Mouse (Mus musculus): ENCODE data around the gene Bst1. TPM values are rescaled to one million over a fixed set of nuclear protein-coding genes. Genes with fewer than 3 reads are reported as not detected.

Bst1 gene
- polyA plus RNA-seq, 1 experiment from 2014 or later: 0.26 TPM

GRCm38 (mm10) chr5:43865316-43865715 is 46.6 kb downstream of the Bst1 start:
- Histone ChIP-seq H3K4me3 (no peak overlapping the region), H3K27ac (no peak overlapping the region), H3K4me2 (no peak overlapping the region), H3K27me3 (replicated peaks) (no peaks in the 10 kb centered on the region), H3K9ac (no peak overlapping the region), H3K9me3 (replicated peaks) (no peaks in the 10 kb centered on the region), H3K4me1 (peaks cover 21% of the 10 kb centered on the region), H3K36me3 (no peaks in the 10 kb centered on the region)
- ATAC-seq: no peak
- WGBS (ENCODE audit: insufficient replicate concordance): 30% methylated on average over 2 of the region's 2 CpGs

GRCm38 (mm10) chr5:43868253-43868652 is 49.6 kb downstream of the Bst1 start, which contains the start of gene Cd38:
TSS of gene Cd38 (plus strand) at chr5:43868553.
- Histone ChIP-seq H3K27ac (peak within 1 kb of the TSS; percentile 56; the same call in 1 of the 2 replicates), H3K9me3 (replicated peaks) (no peaks in the 10 kb centered on the region), H3K4me3 (peak within 1 kb of the TSS; percentile 33), H3K36me3 (no peaks in the 10 kb centered on the region), H3K4me2 (peak within 1 kb of the TSS; percentile 63), H3K9ac (no peak within 1 kb of the TSS), H3K4me1 (peaks cover 25% of the 10 kb centered on the region), H3K27me3 (replicated peaks) (no peaks in the 10 kb centered on the region)
- ATAC-seq: no peak

GRCm38 (mm10) chr5:43868711-43869600 is 50.3 kb downstream of the Bst1 start:
- H3K4me3 ChIP-seq: peak overlapping the region; percentile 33
- H3K9me3 ChIP-seq (replicated peaks): no peaks in the 10 kb centered on the region
- H3K27ac ChIP-seq: peak overlapping the region; percentile 56; the same call in 1 of the 2 replicates
- H3K36me3 ChIP-seq: no peaks in the 10 kb centered on the region
- H3K4me2 ChIP-seq: peak overlapping the region; percentile 63
- ATAC-seq: peak; percentile 43
- H3K4me1 ChIP-seq: peaks cover 25% of the 10 kb centered on the region
- H3K9ac ChIP-seq: no peak overlapping the region
- 2% methylated on average over 28 of the region's 28 CpGs for WGBS (ENCODE audit: insufficient replicate concordance)
- H3K27me3 ChIP-seq (replicated peaks): no peaks in the 10 kb centered on the region

GRCm38 (mm10) chr5:43871845-43872244 is 53.2 kb downstream of the Bst1 start:
- 0 out of 2 replicates have a peak, but pooled peaks have one; percentile 24 for ATAC-seq
- H3K9ac ChIP-seq: no peak overlapping the region
- 36% methylated on average over 1 of the region's 1 CpGs for WGBS (ENCODE audit: insufficient replicate concordance)
- no peaks in the 10 kb centered on the region for H3K36me3 ChIP-seq
- peaks cover 25% of the 10 kb centered on the region for H3K4me1 ChIP-seq
- H3K4me2 ChIP-seq: no peak overlapping the region
- H3K27me3 ChIP-seq (replicated peaks): no peaks in the 10 kb centered on the region
- H3K27ac ChIP-seq: no peak overlapping the region
- H3K4me3 ChIP-seq: no peak overlapping the region
- no peaks in the 10 kb centered on the region for H3K9me3 ChIP-seq (replicated peaks)

GRCm38 (mm10) chr5:43872652-43873051 is 54.0 kb downstream of the Bst1 start:
- no peak overlapping the region for H3K27ac ChIP-seq
- no peak overlapping the region for H3K4me2 ChIP-seq
- no peaks in the 10 kb centered on the region for H3K9me3 ChIP-seq (replicated peaks)
- H3K9ac ChIP-seq: no peak overlapping the region
- 31% methylated on average over 1 of the region's 1 CpGs for WGBS (ENCODE audit: insufficient replicate concordance)
- H3K27me3 ChIP-seq (replicated peaks): no peaks in the 10 kb centered on the region
- H3K4me1 ChIP-seq: peaks cover 19% of the 10 kb centered on the region
- no peak overlapping the region for H3K4me3 ChIP-seq
- ATAC-seq: no peak
- H3K36me3 ChIP-seq: no peaks in the 10 kb centered on the region

- Histone ChIP-seq H3K9ac (no peak overlapping the region), H3K4me2 (no peak overlapping the region), H3K4me3 (no peak overlapping the region), H3K4me1 (no peaks in the 10 kb centered on the region), H3K9me3 (replicated peaks) (no peaks in the 10 kb centered on the region), H3K27me3 (replicated peaks) (no peaks in the 10 kb centered on the region), H3K36me3 (no peaks in the 10 kb centered on the region), H3K27ac (no peak overlapping the region)
- 49% methylated on average over 3 of the region's 3 CpGs for WGBS (ENCODE audit: insufficient replicate concordance)
- ATAC-seq: no peak
These were observed 63.3 kb downstream of the Bst1 start for GRCm38 (mm10) chr5:43882034-43882433.

GRCm38 (mm10) chr5:43885060-43885820 is 66.6 kb downstream of the Bst1 start:
- Histone ChIP-seq H3K27ac (no peak overlapping the region), H3K4me2 (no peak overlapping the region), H3K27me3 (replicated peaks) (no peaks in the 10 kb centered on the region), H3K9ac (no peak overlapping the region), H3K4me1 (no peaks in the 10 kb centered on the region), H3K4me3 (no peak overlapping the region), H3K9me3 (replicated peaks) (no peaks in the 10 kb centered on the region), H3K36me3 (no peaks in the 10 kb centered on the region)
- 13% methylated on average over 3 of the region's 3 CpGs for WGBS (ENCODE audit: insufficient replicate concordance)
- no peak for ATAC-seq

GRCm38 (mm10) chr5:43892386-43892785 is 73.7 kb downstream of the Bst1 start:
- no peak overlapping the region for H3K4me3 ChIP-seq
- 17% methylated on average over 1 of the region's 1 CpGs for WGBS (ENCODE audit: insufficient replicate concordance)
- ATAC-seq: no peak

More at GRCm38 (mm10) chr5:43892386-43892785, 73.7 kb downstream of the Bst1 start:
- no peaks in the 10 kb centered on the region for H3K9me3 ChIP-seq (replicated peaks)
- no peak overlapping the region for H3K9ac ChIP-seq
- no peaks in the 10 kb centered on the region for H3K36me3 ChIP-seq
- H3K4me2 ChIP-seq: no peak overlapping the region
- H3K27ac ChIP-seq: no peak overlapping the region
- no peaks in the 10 kb centered on the region for H3K27me3 ChIP-seq (replicated peaks)
- H3K4me1 ChIP-seq: no peaks in the 10 kb centered on the region

Other genes with a start within 250 kb of the Bst1 start
- 2.5 and 2.7 TPM in 2 replicates for gene Cc2d2a, start 156.5 kb upstream of the Bst1 start, polyA plus RNA-seq (2016; fragmentation: Nextera tagmentation; extraction: Ambion mirVana)
- gene Fbxl5, start 2.8 kb downstream of the Bst1 start, polyA plus RNA-seq (2016; fragmentation: Nextera tagmentation; extraction: Ambion mirVana): 26.7 and 27.3 TPM in 2 replicates
- 13.2 and 13.9 TPM in 2 replicates for gene Cd38, start 49.7 kb downstream of the Bst1 start, polyA plus RNA-seq (2016; fragmentation: Nextera tagmentation; extraction: Ambion mirVana)
- gene Gm7879, start 94.3 kb downstream of the Bst1 start, polyA plus RNA-seq (2016; fragmentation: Nextera tagmentation; extraction: Ambion mirVana): 0.76 TPM in 1 of 2 replicates, not detected in the other
- gene Fgfbp1, start 162.9 kb downstream of the Bst1 start, polyA plus RNA-seq (2016; fragmentation: Nextera tagmentation; extraction: Ambion mirVana): not detected in 2 replicates

Measured in liver, embryonic 12.5 days (tissue).